Mouse (Mus musculus) kidney, postnatal 0 days (tissue): ENCODE measurements around the gene Itgal. TPM values are rescaled to one million over a fixed set of nuclear protein-coding genes. Genes with fewer than 3 reads are reported as not detected.

Source experiments
- ATAC-seq: fragments of 200-750 bp; cut with Nextera tagmentation; replicated peaks from 2 replicates; pipeline ENCODE4 v1.8.0; 2017; ENCODE audit warnings: low read depth, moderate number of reproducible peaks, moderate TSS enrichment, moderate library complexity; ENCODE audit not compliant: low FRiP score
- DNase-seq: peaks from one replicate; pipeline ENCODE4 v3.0.0-alpha.2; 2016; ENCODE audit warnings: low spot score
- H3K27ac ChIP-seq: fragments of 300-500 bp; sonication (generic); 2 replicates; pipeline ENCODE4 v1.5.1; 2014; ENCODE audit warnings: mild to moderate bottlenecking
- H3K27me3 ChIP-seq: fragments of 300-500 bp; sonication (generic); 2 replicates; pipeline ENCODE4 v1.6.1; 2014; ENCODE audit warnings: low read length, mixed read lengths; ENCODE audit not compliant: insufficient read depth
- H3K36me3 ChIP-seq: fragments of 300-500 bp; sonication (generic); 2 replicates; pipeline ENCODE4 v1.6.1; 2014; ENCODE audit warnings: low read length, mixed read lengths; ENCODE audit not compliant: insufficient read depth
- H3K4me1 ChIP-seq: fragments of 300-500 bp; sonication (generic); replicated peaks from 2 replicates; pipeline ENCODE4 v1.6.1; 2014; ENCODE audit warnings: antibody characterized with exemption, low read length, mixed read lengths; ENCODE audit not compliant: insufficient read depth
- H3K4me2 ChIP-seq: fragments of 300-500 bp; sonication (generic); 2 replicates; pipeline ENCODE4 v1.6.1; 2014; ENCODE audit warnings: mild to moderate bottlenecking, low read length, moderate library complexity, mixed read lengths
- H3K4me3 ChIP-seq: fragments of 300-500 bp; sonication (generic); replicated peaks from 2 replicates; pipeline ENCODE4 v1.5.1; 2014; ENCODE audit warnings: low read depth, low read length
- H3K9ac ChIP-seq: fragments of 300-500 bp; sonication (generic); 2 replicates; pipeline ENCODE4 v1.6.1; 2014; ENCODE audit warnings: low read depth, low read length
- H3K9me3 ChIP-seq: fragments of 300-500 bp; sonication (generic); replicated peaks from 2 replicates; pipeline ENCODE4 v1.6.1; 2016; ENCODE audit warnings: low read length, inconsistent platforms, mixed read lengths
- CTCF ChIP-seq: IDR thresholded peaks from 2 replicates; pipeline ENCODE4 v1.5.1; 2016; ENCODE audit warnings: antibody characterized with exemption, low read depth, mild to moderate bottlenecking, moderate library complexity
- WGBS: fragments of 180-500 bp; shearing (Covaris S2); extraction: QIAGEN DNeasy Blood & Tissue Kit; methylation state at CpG from one replicate; pipeline ENCODE4 v1.1.7; 2014; 5-methylcytosine and 5-hydroxymethylcytosine counted together
- polyA plus RNA-seq: library from polyadenylated mRNA; unstranded; fragments of >200 nt; fragmentation: Nextera tagmentation; extraction: Ambion mirVana; gene quantifications from 2 replicates; pipeline ENCODE4 v1.2.1, GENCODE M21; 2015

The Itgal gene
- polyA plus RNA-seq, 1 experiment from 2014 or later, result 0.93 TPM

DNA sequence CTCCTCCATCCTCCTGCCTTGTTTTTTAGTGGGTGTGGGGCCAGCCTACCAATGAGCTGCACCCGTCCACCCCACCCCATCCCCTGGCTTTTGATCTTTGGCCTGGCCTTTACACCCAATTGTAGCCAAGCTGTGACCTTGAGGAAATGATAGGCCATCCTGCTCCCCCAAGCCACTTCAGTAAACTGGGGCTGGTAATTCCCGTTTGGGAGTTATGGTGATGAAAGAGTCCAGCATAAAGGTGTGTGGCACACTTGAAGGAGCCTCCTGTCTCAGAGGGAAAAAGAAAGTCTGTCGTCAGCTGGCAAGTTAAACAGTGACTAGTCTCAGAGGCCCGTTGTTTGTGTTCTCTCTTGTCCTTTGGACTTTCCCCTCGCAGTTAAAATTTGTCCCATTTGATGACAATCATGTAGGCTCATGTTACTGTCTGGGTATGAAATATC lies 19.5 kb upstream of the Itgal start:
- Histone ChIP-seq H3K27me3 (no peaks in the 10 kb centered on the region), H3K9ac (no peak overlapping the region), H3K27ac (peak overlapping the region; percentile 81), H3K9me3 (no peaks in the 10 kb centered on the region), H3K4me2 (no peak overlapping the region), H3K36me3 (peaks cover 3% of the 10 kb centered on the region; the same call in 1 of the 2 replicates), H3K4me1 (peaks cover 17% of the 10 kb centered on the region), H3K4me3 (no peak overlapping the region)
- peak; percentile 51 for DNase-seq
- WGBS, result 31% methylated on average over 5 of the region's 5 CpGs
- ATAC-seq, result no peak
- no peak for TF ChIP-seq CTCF

DNA sequence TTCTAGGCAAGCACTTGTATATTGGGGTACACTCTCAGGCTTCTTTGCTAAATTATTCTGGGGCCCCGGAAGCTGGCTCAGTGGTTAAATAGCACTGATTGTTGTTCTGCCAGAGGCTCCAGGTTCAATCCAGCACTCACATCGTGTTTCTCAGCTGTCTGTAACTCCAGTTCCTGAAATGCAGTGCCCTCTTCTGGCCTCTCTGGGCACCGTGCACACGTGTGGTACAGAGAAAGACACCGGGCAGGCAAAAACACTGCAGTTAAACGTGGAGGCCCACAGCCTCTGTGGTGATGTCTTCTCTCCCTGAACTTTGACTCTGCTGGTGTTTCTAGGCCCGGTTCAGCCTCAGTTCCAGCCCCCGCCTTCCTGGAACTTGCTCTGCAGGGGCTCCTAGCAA lies 17.7 kb upstream of the Itgal start:
- H3K9ac ChIP-seq, result no peak overlapping the region
- H3K4me2 ChIP-seq, result no peak overlapping the region
- DNase-seq, result peak; percentile 80
- no peaks in the 10 kb centered on the region for H3K36me3 ChIP-seq
- H3K27ac ChIP-seq, result peak overlapping the region; percentile 81
- H3K4me3 ChIP-seq, result no peak overlapping the region
- peak; percentile 82 for TF ChIP-seq CTCF
- WGBS, result 19% methylated on average over 8 of the region's 8 CpGs
- H3K27me3 ChIP-seq, result no peaks in the 10 kb centered on the region
- ATAC-seq, result peak; percentile 54
- H3K9me3 ChIP-seq, result no peaks in the 10 kb centered on the region
- peaks cover 10% of the 10 kb centered on the region; the same call in 1 of the 2 replicates for H3K4me1 ChIP-seq

DNA sequence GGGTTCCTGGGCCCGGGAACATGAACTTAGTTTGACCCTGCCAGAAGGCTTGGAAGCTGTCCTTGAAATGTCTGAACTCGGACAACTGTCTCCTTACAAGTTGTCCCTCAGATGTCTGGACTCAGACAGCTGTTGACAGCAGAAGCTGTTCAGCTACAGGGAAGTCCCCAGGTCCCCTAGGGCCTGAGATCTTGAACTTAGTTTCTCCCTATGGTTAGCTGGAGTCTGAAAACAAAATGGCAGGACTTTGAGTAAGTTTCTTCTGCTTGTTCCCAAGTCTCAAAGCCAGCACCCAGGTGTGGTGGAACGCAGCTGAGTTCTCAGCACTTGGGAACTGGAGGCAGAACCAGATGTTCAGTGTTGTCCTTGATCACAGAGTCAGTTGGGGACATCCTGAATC lies 16.0 kb upstream of the Itgal start:
- Histone ChIP-seq H3K4me1 (peaks cover 7% of the 10 kb centered on the region; the same call in 1 of the 2 replicates), H3K4me3 (no peak overlapping the region), H3K4me2 (no peak overlapping the region), H3K9me3 (no peaks in the 10 kb centered on the region), H3K27me3 (no peaks in the 10 kb centered on the region), H3K27ac (no peak overlapping the region), H3K36me3 (no peaks in the 10 kb centered on the region), H3K9ac (no peak overlapping the region)
- ATAC-seq (no peak), DNase-seq (no peak)
- no peak for TF ChIP-seq CTCF
- 57% methylated on average over 3 of the region's 3 CpGs for WGBS

DNA sequence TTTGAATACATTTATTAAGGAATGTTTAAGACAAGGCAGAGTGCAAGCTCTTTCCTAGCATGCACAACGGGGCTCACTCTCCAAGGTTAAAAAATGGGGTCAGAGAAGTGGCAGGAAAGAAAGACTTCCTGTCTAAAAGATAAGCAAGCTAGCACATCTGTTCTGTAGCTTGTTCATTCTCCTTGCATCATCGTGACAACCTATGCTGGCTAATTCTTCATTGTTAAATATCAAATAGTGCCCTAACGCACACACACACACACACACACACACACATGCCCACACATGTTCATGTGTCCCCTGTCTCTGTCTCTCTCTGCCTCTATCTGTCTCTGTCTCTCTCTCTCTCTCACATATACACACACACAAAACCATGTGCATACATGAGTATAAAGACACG lies 14.9 kb upstream of the Itgal start:
- Histone ChIP-seq H3K36me3 (no peaks in the 10 kb centered on the region), H3K9me3 (no peaks in the 10 kb centered on the region), H3K4me2 (no peak overlapping the region), H3K4me3 (no peak overlapping the region), H3K4me1 (peaks cover 7% of the 10 kb centered on the region; the same call in 1 of the 2 replicates), H3K27me3 (no peaks in the 10 kb centered on the region), H3K9ac (no peak overlapping the region), H3K27ac (no peak overlapping the region)
- ATAC-seq (no peak), DNase-seq (no peak)
- TF ChIP-seq CTCF, result no peak
- WGBS, result 66% methylated on average over 4 of the region's 4 CpGs

DNA sequence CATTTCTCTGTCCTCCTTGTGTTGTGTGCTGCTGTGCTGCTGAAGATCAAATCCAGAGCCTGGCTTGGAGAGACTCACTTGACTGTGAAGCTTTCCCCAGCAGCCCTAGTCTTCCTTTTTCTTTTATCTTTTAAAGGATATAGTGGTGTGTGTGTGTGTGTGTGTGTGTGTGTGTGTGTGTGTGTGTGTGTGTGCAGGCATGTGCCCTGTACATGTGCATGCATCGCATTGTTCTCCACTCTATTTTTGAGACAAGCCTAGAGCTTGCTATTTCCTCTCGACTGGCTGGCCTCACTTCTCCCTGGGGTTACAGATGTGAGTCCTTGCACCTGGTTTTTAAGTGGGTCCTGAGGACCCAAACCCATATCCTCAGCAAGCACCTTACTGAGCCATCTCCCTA lies 13.9 kb upstream of the Itgal start:
- WGBS, result 81% methylated on average over 2 of the region's 2 CpGs
- TF ChIP-seq CTCF, result no peak
- no peaks in the 10 kb centered on the region for H3K27me3 ChIP-seq
- ATAC-seq (no peak), DNase-seq (no peak)
- no peak overlapping the region for H3K4me2 ChIP-seq
- H3K9ac ChIP-seq, result no peak overlapping the region
- H3K36me3 ChIP-seq, result no peaks in the 10 kb centered on the region
- H3K4me1 ChIP-seq, result no peaks in the 10 kb centered on the region
- H3K4me3 ChIP-seq, result no peak overlapping the region
- H3K27ac ChIP-seq, result no peak overlapping the region
- H3K9me3 ChIP-seq, result no peaks in the 10 kb centered on the region

DNA sequence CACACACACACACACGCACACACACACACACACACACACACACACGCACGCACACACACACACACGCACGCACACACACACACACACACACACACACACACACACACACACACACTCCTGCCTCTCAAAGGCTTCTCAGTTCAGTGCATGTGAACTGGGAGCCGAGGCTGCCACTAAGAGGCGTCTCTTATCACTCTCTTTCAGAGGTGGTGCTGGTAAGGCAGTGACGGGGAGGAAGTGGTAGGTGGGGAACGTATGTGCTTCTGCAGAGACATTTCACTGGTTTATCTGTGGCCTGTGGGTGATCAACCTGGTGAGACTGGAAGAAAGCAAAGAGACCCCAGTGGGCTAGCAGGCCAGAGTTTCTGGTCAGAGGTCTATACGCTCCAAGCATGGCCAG lies 10.9 kb upstream of the Itgal start:
- H3K9me3 ChIP-seq, result no peaks in the 10 kb centered on the region
- H3K4me3 ChIP-seq, result no peak overlapping the region
- H3K36me3 ChIP-seq, result no peaks in the 10 kb centered on the region
- no peak for TF ChIP-seq CTCF
- 0 out of 2 replicates have a peak, but pooled peaks cover 2% of the 10 kb centered on the region for H3K4me1 ChIP-seq
- no peak for DNase-seq
- no peak overlapping the region for H3K27ac ChIP-seq
- no peak overlapping the region for H3K9ac ChIP-seq
- H3K4me2 ChIP-seq, result no peak overlapping the region
- no peaks in the 10 kb centered on the region for H3K27me3 ChIP-seq
- no peak for ATAC-seq
- WGBS, result 84% methylated on average over 6 of the region's 10 CpGs

DNA sequence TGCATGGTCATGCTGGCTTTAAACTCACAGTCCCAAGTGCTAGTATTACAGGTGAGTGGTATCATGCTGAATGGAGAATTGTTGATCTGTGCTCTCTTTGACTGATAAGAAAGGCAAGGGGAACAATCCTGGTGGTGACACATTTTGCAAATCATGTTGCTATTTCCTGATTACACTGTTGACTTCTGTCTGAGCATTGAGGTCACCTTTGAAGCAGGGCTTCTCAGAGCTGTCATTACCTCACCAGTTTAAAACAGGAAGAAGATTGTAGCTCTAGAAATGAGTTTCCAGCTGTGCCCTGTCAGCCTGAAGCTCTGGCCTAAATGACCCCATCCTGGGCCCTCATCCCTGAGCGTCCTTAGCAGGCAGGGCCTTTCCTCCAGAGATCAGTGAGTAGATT lies 8.1 kb upstream of the Itgal start:
- Histone ChIP-seq H3K4me2 (no peak overlapping the region), H3K27ac (no peak overlapping the region), H3K4me3 (no peak overlapping the region), H3K36me3 (no peaks in the 10 kb centered on the region), H3K9me3 (no peaks in the 10 kb centered on the region), H3K4me1 (0 out of 2 replicates have a peak, but pooled peaks cover 5% of the 10 kb centered on the region), H3K27me3 (no peaks in the 10 kb centered on the region), H3K9ac (no peak overlapping the region)
- TF ChIP-seq CTCF, result no peak
- ATAC-seq (no peak), DNase-seq (no peak)
- WGBS, result 86% methylated on average over 1 of the region's 1 CpGs
